Mouse (Mus musculus) kidney, adult 2 months (tissue): ENCODE data around the gene Uck1. TPM values are rescaled to one million over a fixed set of nuclear protein-coding genes. Genes with fewer than 3 reads are reported as not detected.

ENCODE experiments used
- DNase-seq: peaks from one replicate; pipeline ENCODE4 v3.0.0; 2021
- H3K27ac ChIP-seq: fragments of 200-500 bp; 2 replicates; pipeline ENCODE4 v1.5.1; 2012; ENCODE audit warnings: low read depth, low read length, control low read depth, inconsistent platforms; ENCODE audit not compliant: insufficient read depth
- H3K27me3 ChIP-seq: fragments of 200-500 bp; replicated peaks from 2 replicates; pipeline ENCODE4 v1.6.1; 2012; ENCODE audit warnings: mild to moderate bottlenecking, moderate library complexity, low read length, inconsistent platforms; ENCODE audit not compliant: control insufficient read depth, insufficient read depth
- H3K36me3 ChIP-seq: fragments of 200-500 bp; 2 replicates; pipeline ENCODE4 v1.6.1; 2012; ENCODE audit warnings: mild to moderate bottlenecking, moderate library complexity, low read length, inconsistent platforms; ENCODE audit not compliant: control insufficient read depth, insufficient read depth
- H3K4me1 ChIP-seq: fragments of 200-500 bp; 2 replicates; pipeline ENCODE4 v1.6.1; 2011; ENCODE audit warnings: low read length; ENCODE audit not compliant: control insufficient read depth, insufficient read depth
- H3K4me3 ChIP-seq: fragments of 200-500 bp; 2 replicates; pipeline ENCODE4 v1.5.1; 2011; ENCODE audit warnings: mild to moderate bottlenecking, low read depth, low read length, control low read depth; ENCODE audit not compliant: insufficient read depth
- CTCF ChIP-seq: fragments of 200-500 bp; conservative IDR thresholded peaks from 2 replicates; pipeline ENCODE4 v1.5.1; 2011; ENCODE audit warnings: low read depth, mild to moderate bottlenecking, control low read depth, low read length, moderate library complexity, mixed read lengths; ENCODE audit not compliant: insufficient read depth, insufficient read length
- POLR2A ChIP-seq: fragments of 200-500 bp; IDR thresholded peaks from one replicate; pipeline ENCODE4 v1.6.1; 2011; ENCODE audit warnings: low read depth, low read length, control low read depth
- WGBS: fragments of 180-500 bp; shearing (Covaris S2); methylation state at CpG from one replicate; pipeline ENCODE4 v1.1.7; 2018; 5-methylcytosine and 5-hydroxymethylcytosine counted together
- polyA plus RNA-seq: library from polyadenylated mRNA; depleted of rRNA; stranded (reverse); fragments of >200 nt; gene quantifications from 2 replicates; pipeline ENCODE4 v1.2.3, GENCODE M21; 2012

Gene Uck1
- polyA plus RNA-seq, 1 experiment: 134 TPM

DNA sequence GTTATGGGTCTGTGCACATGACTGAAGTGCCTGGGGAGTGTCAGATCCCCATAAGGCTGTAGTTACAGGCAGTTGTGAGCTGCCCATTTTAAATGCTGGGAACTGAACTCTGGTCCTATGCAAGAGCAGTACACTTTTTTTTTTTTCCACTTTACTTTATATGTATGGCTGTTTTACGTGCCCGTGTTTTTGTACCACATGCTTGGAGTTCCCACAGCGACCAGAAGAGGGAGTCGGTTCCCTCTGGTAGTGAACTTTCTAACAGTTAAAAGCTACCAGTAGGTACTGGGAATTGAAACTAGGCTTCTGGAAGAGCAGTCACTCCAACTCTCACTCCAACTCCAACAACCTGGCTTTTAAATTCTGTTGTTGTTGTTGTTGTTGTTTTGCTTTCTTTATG lies 676 bp upstream of the Uck1 start:
- peak; percentile 66 for DNase-seq
- Histone ChIP-seq H3K27ac (no peak overlapping the region), H3K4me1 (peaks cover 3% of the 10 kb centered on the region; the same call in 1 of the 2 replicates), H3K36me3 (0 out of 2 replicates have a peak, but pooled peaks cover 4% of the 10 kb centered on the region), H3K27me3 (no peaks in the 10 kb centered on the region), H3K4me3 (no peak overlapping the region)
- TF ChIP-seq POLR2A (no peak), CTCF (peak; percentile 53)
- WGBS: 42% methylated on average over 4 of the region's 4 CpGs

DNA sequence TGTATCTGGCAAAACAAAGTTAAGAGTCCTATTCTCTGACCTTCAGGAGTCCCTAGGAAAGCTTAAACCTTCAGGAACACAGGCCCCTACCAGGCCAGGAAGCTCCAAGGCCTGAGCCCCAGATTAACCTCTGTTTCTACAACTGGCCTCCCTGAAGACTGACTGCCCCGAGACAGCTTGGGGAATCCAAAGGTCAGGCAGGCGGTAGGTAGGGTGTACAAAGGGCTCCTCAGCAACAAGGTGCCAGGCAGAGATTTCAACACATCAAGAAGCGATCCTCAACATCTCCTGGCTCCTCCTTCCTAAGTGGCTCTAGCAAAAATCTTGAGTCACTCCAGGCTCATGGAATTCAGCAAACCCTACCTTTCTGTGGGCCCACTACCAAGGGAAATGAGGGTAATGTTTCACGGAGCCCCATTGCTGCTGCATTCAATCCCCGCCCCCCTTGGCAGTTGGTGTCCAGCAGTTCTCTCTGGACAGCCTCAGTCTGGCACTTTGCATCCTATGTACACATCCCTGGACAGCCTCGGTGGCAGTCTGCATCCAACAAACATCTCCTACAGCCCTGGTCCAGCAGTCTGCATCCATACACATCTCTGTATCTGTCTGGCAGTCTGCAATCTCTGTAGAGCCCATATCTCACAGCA lies 949 bp downstream of the Uck1 start:
- Histone ChIP-seq H3K4me3 (peak overlapping the region; percentile 67), H3K27ac (peak overlapping the region; percentile 80), H3K27me3 (no peaks in the 10 kb centered on the region), H3K36me3 (0 out of 2 replicates have a peak, but pooled peaks cover 4% of the 10 kb centered on the region), H3K4me1 (peaks cover 3% of the 10 kb centered on the region; the same call in 1 of the 2 replicates)
- 30% methylated on average over 6 of the region's 6 CpGs for WGBS
- TF ChIP-seq CTCF (no peak), POLR2A (no peak)
- DNase-seq: peak; percentile 87

DNA sequence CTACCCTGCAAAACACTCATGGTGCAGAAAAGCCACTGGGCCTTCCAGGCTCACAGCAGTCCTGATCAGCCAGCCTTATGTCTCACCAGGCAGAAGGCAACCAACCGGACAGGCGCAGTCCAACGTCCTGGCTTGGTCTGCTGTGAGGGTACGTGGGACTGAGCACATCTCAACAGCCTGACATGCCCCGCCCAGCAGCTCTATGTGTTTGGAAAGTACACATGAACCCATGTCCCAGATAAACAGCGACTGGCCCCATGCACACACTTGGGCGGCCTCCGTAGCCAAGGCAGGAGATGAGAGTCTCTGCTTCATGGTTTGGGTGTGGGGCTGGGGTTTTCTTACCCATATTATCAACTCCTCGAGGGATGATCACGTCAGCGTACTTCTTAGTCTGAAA lies 3.7 kb downstream of the Uck1 start:
- Histone ChIP-seq H3K36me3 (0 out of 2 replicates have a peak, but pooled peaks cover 4% of the 10 kb centered on the region), H3K4me3 (no peak overlapping the region), H3K27ac (no peak overlapping the region), H3K4me1 (peaks cover 3% of the 10 kb centered on the region; the same call in 1 of the 2 replicates), H3K27me3 (no peaks in the 10 kb centered on the region)
- no peak for DNase-seq
- TF ChIP-seq POLR2A: no peak
- no peak for TF ChIP-seq CTCF
- 91% methylated on average over 11 of the region's 11 CpGs for WGBS

DNA sequence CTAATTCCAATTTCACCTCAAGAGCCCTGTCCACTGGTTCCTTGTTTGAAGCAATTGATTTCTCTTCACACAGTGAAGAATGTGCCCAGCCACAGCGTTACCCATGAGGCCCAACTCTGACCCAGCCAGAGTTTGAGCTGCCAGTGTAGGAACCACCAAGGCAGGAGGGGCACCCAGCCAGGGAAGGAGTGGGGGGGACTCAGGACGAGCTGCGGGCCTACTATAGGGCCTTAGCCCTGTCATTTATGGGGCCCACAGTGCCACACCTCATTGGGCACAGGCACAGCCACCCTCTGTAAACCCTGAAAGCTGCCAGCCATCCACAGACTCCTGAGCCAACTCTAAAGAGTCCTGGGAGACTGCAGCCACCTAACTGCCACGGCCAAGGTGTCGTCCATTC lies 5.4 kb downstream of the Uck1 start:
- H3K4me3 ChIP-seq: no peak overlapping the region
- H3K4me1 ChIP-seq: peaks cover 3% of the 10 kb centered on the region; the same call in 1 of the 2 replicates
- no peak overlapping the region for H3K27ac ChIP-seq
- 76% methylated on average over 5 of the region's 5 CpGs for WGBS
- H3K27me3 ChIP-seq: no peaks in the 10 kb centered on the region
- 0 out of 2 replicates have a peak, but pooled peaks cover 4% of the 10 kb centered on the region for H3K36me3 ChIP-seq
- TF ChIP-seq CTCF: no peak
- no peak for TF ChIP-seq POLR2A
- DNase-seq: no peak

DNA sequence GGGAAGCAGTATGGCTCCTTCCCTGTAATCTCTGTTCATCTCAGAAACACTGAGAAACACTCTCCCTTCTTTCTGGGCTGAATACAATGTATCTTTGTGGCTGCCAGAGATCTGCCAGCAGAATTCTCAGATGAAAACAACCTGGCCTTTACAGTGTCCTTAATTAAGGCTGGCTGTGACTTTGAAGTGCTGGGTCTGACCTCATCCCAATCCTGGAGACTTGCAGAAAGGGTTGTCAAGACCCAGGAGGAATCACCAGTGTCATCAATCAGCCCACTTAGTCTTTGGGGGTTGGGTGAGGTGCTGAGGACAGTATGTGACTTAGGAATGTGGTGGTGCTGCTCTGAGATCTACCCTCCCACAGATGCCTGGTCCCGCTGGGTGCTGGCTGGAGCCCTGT lies 6.6 kb downstream of the Uck1 start:
- H3K36me3 ChIP-seq: 0 out of 2 replicates have a peak, but pooled peaks cover 4% of the 10 kb centered on the region
- no peaks in the 10 kb centered on the region for H3K27me3 ChIP-seq

DNA sequence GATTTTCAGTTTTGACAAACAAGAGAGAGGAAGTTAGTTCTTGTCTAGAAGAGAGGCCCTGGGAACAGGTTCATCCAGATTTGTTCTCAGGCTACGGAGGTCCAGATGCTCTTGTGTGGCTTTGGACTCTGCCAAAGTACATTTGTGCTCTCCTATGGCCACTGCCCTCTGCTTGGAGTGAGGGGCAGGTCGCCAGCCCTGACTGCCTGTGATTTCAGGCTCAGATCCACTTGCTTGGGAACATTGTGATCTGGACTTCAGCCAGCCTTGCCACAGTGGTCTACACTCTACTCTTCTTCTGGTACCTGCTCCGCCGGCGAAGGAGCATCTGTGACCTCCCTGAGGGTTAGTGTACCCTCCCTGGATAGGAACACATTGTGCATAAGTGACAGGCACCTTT lies 7.3 kb downstream of the Uck1 start:
- H3K27me3 ChIP-seq: no peaks in the 10 kb centered on the region
- DNase-seq: no peak
- TF ChIP-seq CTCF: no peak
- no peak for TF ChIP-seq POLR2A
- H3K4me1 ChIP-seq: no peaks in the 10 kb centered on the region
- H3K4me3 ChIP-seq: no peak overlapping the region
- H3K27ac ChIP-seq: no peak overlapping the region
- WGBS: 79% methylated on average over 5 of the region's 5 CpGs
- 0 out of 2 replicates have a peak, but pooled peaks cover 2% of the 10 kb centered on the region for H3K36me3 ChIP-seq

More for the DNA sequence above, 6.6 kb downstream of the Uck1 start:
- Histone ChIP-seq H3K4me1 (no peaks in the 10 kb centered on the region; the same call in 1 of the 2 replicates), H3K27ac (no peak overlapping the region), H3K4me3 (no peak overlapping the region)
- no peak for DNase-seq
- TF ChIP-seq POLR2A (no peak), CTCF (no peak)
- WGBS: 73% methylated on average over 1 of the region's 1 CpGs

DNA sequence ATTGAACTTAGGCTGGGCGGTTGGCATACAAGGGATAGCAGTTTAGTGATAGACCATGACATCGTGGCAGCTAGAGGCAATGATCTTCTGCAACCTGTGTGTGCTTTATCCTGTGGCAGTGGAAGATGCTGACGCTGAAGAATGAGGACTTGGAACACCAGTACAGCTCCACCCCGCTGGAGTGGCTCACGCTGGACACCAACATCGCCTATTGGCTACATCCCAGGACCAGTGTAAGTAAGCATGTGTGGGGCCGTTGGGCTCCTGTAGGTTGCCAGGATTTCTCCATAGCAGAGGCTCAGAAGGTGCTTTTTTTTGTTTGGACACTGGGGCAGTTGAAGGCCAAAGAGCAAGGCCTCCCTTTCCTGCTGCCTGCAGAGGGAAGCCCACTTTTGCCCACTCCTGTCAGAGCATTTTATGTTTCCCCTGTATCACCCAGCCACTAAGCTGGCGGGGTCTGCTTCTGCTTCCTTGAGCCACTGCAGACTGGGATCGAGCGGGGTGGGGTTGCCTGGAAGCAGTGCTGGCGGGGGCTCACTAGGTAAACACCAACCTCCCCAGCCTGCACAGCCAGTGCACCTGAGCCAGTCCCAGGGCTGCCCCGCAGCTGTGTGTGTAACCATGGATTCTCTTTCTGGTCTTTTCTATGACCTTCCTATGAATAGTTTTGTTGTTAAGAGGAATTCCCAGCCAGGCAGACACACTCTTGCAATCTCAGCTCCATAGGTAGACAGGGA lies 8.0 kb downstream of the Uck1 start:
- DNase-seq: peak; percentile 58
- no peaks in the 10 kb centered on the region for H3K4me1 ChIP-seq
- H3K27ac ChIP-seq: no peak overlapping the region
- no peak overlapping the region for H3K4me3 ChIP-seq
- H3K27me3 ChIP-seq: no peaks in the 10 kb centered on the region
- H3K36me3 ChIP-seq: no peaks in the 10 kb centered on the region; the same call in 1 of the 2 replicates
- no peak for TF ChIP-seq CTCF
- TF ChIP-seq POLR2A: no peak
- 72% methylated on average over 12 of the region's 12 CpGs for WGBS
